ENCODE assay signal across 7 mouse cellular contexts in genomic region chr8:11098228-11098778, GRCm38 (mm10).
DNase-seq lines count a peak whose midpoint lies in the region; ATAC-seq and TF ChIP-seq lines count a peak whose summit lies in the region.

No protein-coding gene starts in this region.

- H3K4me3 ChIP-seq in embryonic fibroblast, embryonic 13.5 days (ENCODE audit: insufficient read depth, low read length) = no peak overlapping the region
- H3K4me3 ChIP-seq in lung, adult 2 months (replicated peaks; ENCODE audit: extremely low read depth, low read depth, low read length) = no peak overlapping the region

- no peak for TF ChIP-seq POLR2A in embryonic fibroblast, embryonic 13.5 days (IDR thresholded peaks at IDR 0.05; ENCODE audit: low read depth, low read length)
- TF ChIP-seq POLR2A in lung, adult 2 months (IDR thresholded peaks at IDR 0.05; ENCODE audit: borderline replicate concordance, extremely low read depth, low read depth, low read length) = no peak

- H3K27ac ChIP-seq in embryonic fibroblast, embryonic 13.5 days (ENCODE audit: insufficient read depth, low read length) = peak overlapping the region; percentile 84

- 32% methylated on average over 10 of the region's 10 CpGs for WGBS in lung, adult 2 months

- H3K4me1 ChIP-seq in embryonic fibroblast, embryonic 13.5 days (ENCODE audit: control insufficient read depth, insufficient read depth, low read length) = peaks cover 6% of the 10 kb centered on the region
- no peaks in the 10 kb centered on the region for H3K4me1 ChIP-seq in lung, adult 2 months (ENCODE audit: control insufficient read depth, insufficient read depth, low read length)

- DNase-seq in MN1 (ENCODE audit: low spot score) = peak; percentile 57
- peak; percentile 92 for DNase-seq in adrenal gland, adult 2 months
- peak; percentile 66 for DNase-seq in lung, adult 2 months
- DNase-seq in right cerebral cortex, adult 18-20 months = no peak
- DNase-seq in thymus, postnatal 25 days = no peak

- ATAC-seq in hematopoietic stem cell, adult 5-6 weeks (replicated peaks in 1 of 2; ENCODE audit: insufficient read depth in 1 of 2, low FRiP score in 2 of 2, low TSS enrichment in 1 of 2, low read depth in 1 of 2, poor library complexity in 2 of 2, severe bottlenecking in 2 of 2) = peak; percentile 78 to 88

- no peak for TF ChIP-seq CTCF in embryonic fibroblast, embryonic 13.5 days (IDR thresholded peaks at IDR 0.05; ENCODE audit: borderline replicate concordance, insufficient read depth, low read length)
- TF ChIP-seq CTCF in lung, adult 2 months (IDR thresholded peaks at IDR 0.05; ENCODE audit: insufficient read depth, low read length) = no peak

Comparison
In these comparisons a context has a peak if more than half of its experiments do, and no peak if none do; other contexts are left out.
1. DNase-seq: peak in MN1 (single experiment), adrenal gland, adult 2 months (single experiment) and lung, adult 2 months (single experiment); none in right cerebral cortex, adult 18-20 months (single experiment) and thymus, postnatal 25 days (single experiment).